Mouse (Mus musculus): ENCODE data around the gene Ddx47. TPM values are rescaled to one million over a fixed set of nuclear protein-coding genes. Genes with fewer than 3 reads are reported as not detected.
A peak's percentile ranks its signal among the peaks of the same experiment; 100 is the strongest.

The Ddx47 gene
- polyA plus RNA-seq, 1 experiment from 2014 or later, result 62.9 TPM

DNA sequence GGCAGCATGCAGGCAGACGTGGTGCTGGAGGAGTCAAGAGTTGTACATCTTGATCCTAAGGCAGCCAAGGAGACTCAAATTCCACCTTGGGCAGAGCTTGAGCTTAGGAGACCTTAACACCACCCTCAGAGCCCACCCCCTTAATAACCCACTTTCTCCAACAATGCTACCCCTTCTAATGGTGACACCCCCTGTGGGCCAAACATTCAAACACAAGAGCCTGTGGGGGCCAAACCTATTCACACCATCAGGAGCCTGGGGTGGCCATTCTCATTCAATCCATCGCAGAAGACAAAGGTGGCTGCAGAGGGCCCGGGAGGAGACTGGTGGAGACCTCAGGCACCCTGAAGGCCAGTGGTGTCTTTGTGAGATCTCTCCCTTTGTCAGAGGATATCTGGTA lies 30.5 kb downstream of the Ddx47 start:
- 77% methylated on average over 3 of the region's 3 CpGs for WGBS
- no peak for ATAC-seq (ENCODE audit: extremely low read depth, insufficient number of reproducible peaks, low FRiP score, low TSS enrichment)
- Histone ChIP-seq H3K36me3 (no peaks in the 10 kb centered on the region), H3K27ac (replicated peaks) (no peak overlapping the region), H3K4me2 (no peak overlapping the region), H3K27me3 (replicated peaks) (peaks cover 23% of the 10 kb centered on the region), H3K9ac (no peak overlapping the region), H3K9me3 (0 out of 2 replicates have a peak, but pooled peaks cover 5% of the 10 kb centered on the region), H3K4me3 (no peak overlapping the region), H3K4me1 (peaks cover 14% of the 10 kb centered on the region)

DNA sequence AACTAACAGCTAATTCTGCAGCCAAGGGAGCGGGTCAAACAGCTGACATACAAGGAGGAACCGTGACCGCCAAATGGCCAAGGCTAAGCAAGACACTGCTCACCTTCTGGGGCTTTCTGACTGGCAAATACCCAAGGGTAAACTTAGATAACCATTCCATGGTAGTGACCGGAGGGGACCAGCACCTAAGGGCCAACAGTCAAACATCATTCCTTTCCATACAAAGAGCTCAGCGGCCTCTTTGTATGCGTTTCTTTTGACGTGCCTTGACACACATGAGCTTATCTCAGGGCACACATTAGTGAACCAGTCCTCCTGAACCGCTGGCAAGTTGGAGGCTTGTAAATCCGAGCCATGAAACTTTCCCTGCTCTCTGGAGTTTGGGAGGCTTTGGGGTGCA lies 35.9 kb downstream of the Ddx47 start:
- Histone ChIP-seq H3K9ac (no peak overlapping the region), H3K36me3 (no peaks in the 10 kb centered on the region), H3K4me2 (no peak overlapping the region), H3K4me3 (no peak overlapping the region), H3K4me1 (peaks cover 5% of the 10 kb centered on the region; the same call in 1 of the 2 replicates), H3K27me3 (replicated peaks) (0 out of 2 replicates have a peak, but pooled peaks cover 3% of the 10 kb centered on the region), H3K27ac (replicated peaks) (no peak overlapping the region), H3K9me3 (no peaks in the 10 kb centered on the region)
- no peak for ATAC-seq (ENCODE audit: extremely low read depth, insufficient number of reproducible peaks, low FRiP score, low TSS enrichment)
- WGBS, result 65% methylated on average over 9 of the region's 9 CpGs

DNA sequence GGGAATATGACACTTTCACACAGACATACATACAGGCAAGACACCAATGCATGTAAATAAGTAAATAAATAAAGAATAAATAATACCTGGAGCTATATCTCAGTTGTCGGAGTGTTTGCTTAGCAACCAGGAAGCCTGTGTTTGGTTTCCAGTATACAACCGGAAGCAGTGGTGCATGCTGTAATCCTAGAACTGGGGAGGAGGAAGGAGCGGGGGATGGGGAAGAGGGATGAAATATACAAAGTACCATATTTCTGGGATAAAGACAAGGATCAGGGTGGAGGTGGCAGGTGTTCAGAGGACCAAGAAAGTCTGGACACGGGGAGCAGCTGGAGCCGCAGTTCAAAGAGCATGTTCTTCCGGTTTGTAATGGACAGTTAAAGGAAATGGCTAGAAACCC lies 37.1 kb downstream of the Ddx47 start:
- WGBS, result 77% methylated on average over 6 of the region's 6 CpGs
- no peak for ATAC-seq (ENCODE audit: extremely low read depth, insufficient number of reproducible peaks, low FRiP score, low TSS enrichment)

DNA sequence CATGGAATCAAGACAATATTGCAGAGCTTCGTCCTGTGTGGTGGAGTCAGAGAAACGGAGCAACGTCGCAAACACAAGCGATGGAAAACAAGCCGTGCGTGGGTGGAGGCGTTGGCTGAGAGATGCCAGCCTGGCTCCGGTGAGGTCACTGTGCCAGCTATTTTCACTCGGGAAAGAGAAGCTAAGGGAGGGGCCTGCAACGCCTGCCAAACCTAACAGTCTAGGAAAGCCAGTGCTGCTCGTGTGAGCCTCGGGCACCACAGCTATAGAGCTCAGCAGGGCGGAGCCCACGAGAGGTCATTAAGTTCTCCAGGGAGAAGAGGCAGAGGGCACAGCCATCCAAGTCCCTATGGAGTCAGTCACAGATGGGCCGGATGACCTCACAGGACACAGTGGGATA lies 37.5 kb downstream of the Ddx47 start:
- 65% methylated on average over 16 of the region's 16 CpGs for WGBS
- ATAC-seq (ENCODE audit: extremely low read depth, insufficient number of reproducible peaks, low FRiP score, low TSS enrichment), result peak; percentile 34; the same call in 1 of the 2 replicates
- Histone ChIP-seq H3K36me3 (no peaks in the 10 kb centered on the region), H3K27me3 (replicated peaks) (0 out of 2 replicates have a peak, but pooled peaks cover 3% of the 10 kb centered on the region), H3K4me1 (peaks cover 5% of the 10 kb centered on the region; the same call in 1 of the 2 replicates), H3K27ac (replicated peaks) (no peak overlapping the region), H3K9ac (no peak overlapping the region), H3K9me3 (no peaks in the 10 kb centered on the region), H3K4me3 (no peak overlapping the region), H3K4me2 (no peak overlapping the region)

More for the DNA sequence above, 37.1 kb downstream of the Ddx47 start:
- Histone ChIP-seq H3K4me3 (no peak overlapping the region), H3K4me1 (peaks cover 5% of the 10 kb centered on the region; the same call in 1 of the 2 replicates), H3K9me3 (no peaks in the 10 kb centered on the region), H3K27me3 (replicated peaks) (0 out of 2 replicates have a peak, but pooled peaks cover 3% of the 10 kb centered on the region), H3K9ac (no peak overlapping the region), H3K4me2 (no peak overlapping the region), H3K36me3 (no peaks in the 10 kb centered on the region), H3K27ac (replicated peaks) (no peak overlapping the region)

DNA sequence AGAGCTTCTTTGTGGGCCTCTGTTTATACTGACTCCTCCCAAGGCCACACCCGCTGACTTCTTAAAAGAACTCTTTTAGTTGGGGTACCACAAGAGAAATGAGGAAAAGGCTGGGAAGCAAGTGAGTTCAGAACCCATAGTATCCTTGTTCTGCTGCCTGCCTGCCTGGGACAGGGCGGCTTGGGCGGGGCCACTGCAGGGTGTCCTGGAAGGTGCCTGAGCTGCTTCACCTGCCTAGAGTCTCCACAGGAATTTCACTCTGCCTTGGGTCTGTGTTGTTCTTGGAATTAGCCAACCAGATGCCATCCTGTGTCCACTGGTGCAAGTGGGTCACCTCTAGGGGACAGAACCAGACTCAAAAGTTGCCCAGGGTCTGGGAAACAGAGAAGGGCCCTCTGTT lies 42.4 kb downstream of the Ddx47 start:
- no peak overlapping the region for H3K4me3 ChIP-seq
- H3K9me3 ChIP-seq, result no peaks in the 10 kb centered on the region
- H3K27me3 ChIP-seq (replicated peaks), result no peaks in the 10 kb centered on the region; the same call in 1 of the 2 replicates
- peaks cover 5% of the 10 kb centered on the region; the same call in 1 of the 2 replicates for H3K4me1 ChIP-seq
- no peak overlapping the region for H3K9ac ChIP-seq
- 72% methylated on average over 3 of the region's 3 CpGs for WGBS
- H3K36me3 ChIP-seq, result no peaks in the 10 kb centered on the region
- no peak for ATAC-seq (ENCODE audit: extremely low read depth, insufficient number of reproducible peaks, low FRiP score, low TSS enrichment)
- no peak overlapping the region for H3K4me2 ChIP-seq
- no peak overlapping the region for H3K27ac ChIP-seq (replicated peaks)

DNA sequence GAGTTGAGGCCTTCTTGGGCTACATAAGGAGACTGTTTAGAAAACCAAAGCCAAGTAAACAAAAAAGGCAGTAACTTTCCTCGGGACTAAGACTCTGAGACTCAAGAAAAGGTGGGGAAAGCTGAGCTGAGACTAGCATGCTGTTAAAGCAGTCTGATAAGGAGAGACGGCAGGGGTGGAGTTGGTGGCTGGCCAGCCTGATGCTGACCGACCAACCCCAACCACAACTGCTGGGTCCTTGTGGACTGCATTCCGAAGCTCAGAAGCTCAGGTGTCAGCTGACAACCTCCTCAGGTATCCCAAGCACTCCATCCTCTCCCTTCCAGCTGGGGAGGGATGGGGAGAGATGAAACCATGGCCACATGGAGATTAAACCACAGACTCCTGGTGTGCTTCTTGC lies 44.5 kb downstream of the Ddx47 start:
- H3K36me3 ChIP-seq, result no peaks in the 10 kb centered on the region

DNA sequence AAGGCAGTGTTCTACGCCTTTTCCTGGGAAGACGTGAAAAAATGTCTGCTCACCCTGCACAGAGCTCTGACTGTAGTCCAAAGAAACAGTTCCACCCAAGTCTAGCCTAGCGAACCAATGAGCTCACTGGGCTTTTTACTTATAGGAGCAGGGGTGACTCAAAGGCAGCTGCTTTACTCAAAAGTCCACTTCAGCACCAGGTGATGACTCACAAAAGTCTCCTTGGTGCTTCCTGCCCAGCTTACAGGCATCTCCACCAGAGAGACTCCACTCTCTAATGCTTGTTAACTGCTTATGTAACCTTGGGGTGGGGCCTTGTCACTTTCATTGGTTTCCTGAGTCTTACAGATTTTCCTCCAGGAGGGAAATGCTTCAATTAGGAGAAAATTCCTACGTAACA lies 49.3 kb downstream of the Ddx47 start:
- WGBS, result 83% methylated on average over 4 of the region's 4 CpGs
- no peaks in the 10 kb centered on the region for H3K9me3 ChIP-seq
- no peak overlapping the region for H3K9ac ChIP-seq
- no peak overlapping the region for H3K4me3 ChIP-seq
- peaks cover 4% of the 10 kb centered on the region; the same call in 1 of the 2 replicates for H3K27me3 ChIP-seq (replicated peaks)
- no peak overlapping the region for H3K4me2 ChIP-seq
- peaks cover 7% of the 10 kb centered on the region for H3K4me1 ChIP-seq
- H3K36me3 ChIP-seq, result no peaks in the 10 kb centered on the region
- H3K27ac ChIP-seq (replicated peaks), result no peak overlapping the region
- ATAC-seq (ENCODE audit: extremely low read depth, insufficient number of reproducible peaks, low FRiP score, low TSS enrichment), result no peak

More for the DNA sequence above, 44.5 kb downstream of the Ddx47 start:
- H3K9me3 ChIP-seq, result no peaks in the 10 kb centered on the region
- H3K4me2 ChIP-seq, result no peak overlapping the region
- H3K4me3 ChIP-seq, result no peak overlapping the region
- no peak for ATAC-seq (ENCODE audit: extremely low read depth, insufficient number of reproducible peaks, low FRiP score, low TSS enrichment)
- no peak overlapping the region for H3K9ac ChIP-seq
- no peaks in the 10 kb centered on the region for H3K4me1 ChIP-seq
- 27% methylated on average over 4 of the region's 4 CpGs for WGBS
- H3K27ac ChIP-seq (replicated peaks), result no peak overlapping the region
- no peaks in the 10 kb centered on the region; the same call in 1 of the 2 replicates for H3K27me3 ChIP-seq (replicated peaks)

DNA sequence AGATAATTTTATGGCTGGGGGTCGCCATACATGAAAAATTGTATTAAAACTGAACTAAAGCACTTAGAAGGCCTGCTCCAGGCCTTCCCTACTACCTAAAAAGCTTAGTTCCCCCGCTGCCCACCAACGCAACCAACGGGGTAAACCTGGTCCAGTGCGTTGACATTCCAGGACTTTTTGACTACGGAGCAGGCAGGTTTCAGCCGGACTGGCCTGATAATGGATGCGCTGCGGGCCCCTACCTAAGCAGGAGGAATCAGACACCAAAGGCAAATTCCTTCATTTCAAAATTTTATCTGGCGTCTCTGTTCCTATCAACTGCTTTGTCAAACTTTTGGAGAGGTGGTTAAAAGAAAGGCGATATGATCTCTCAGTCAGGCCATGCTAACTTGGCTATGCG lies 53.2 kb downstream of the Ddx47 start:
- peak overlapping the region; percentile 63; the same call in 1 of the 2 replicates for H3K4me3 ChIP-seq
- ATAC-seq (ENCODE audit: extremely low read depth, insufficient number of reproducible peaks, low FRiP score, low TSS enrichment), result no peak
- H3K9me3 ChIP-seq, result no peaks in the 10 kb centered on the region
- no peak overlapping the region for H3K9ac ChIP-seq
- H3K27ac ChIP-seq (replicated peaks), result 0 out of 2 replicates have a peak overlapping the region, but pooled peaks have one; percentile 58
- peaks cover 25% of the 10 kb centered on the region for H3K4me1 ChIP-seq
- H3K36me3 ChIP-seq, result no peaks in the 10 kb centered on the region
- WGBS, result 71% methylated on average over 12 of the region's 12 CpGs
- H3K27me3 ChIP-seq (replicated peaks), result peaks cover 13% of the 10 kb centered on the region; the same call in 1 of the 2 replicates
- peak overlapping the region; percentile 87; the same call in 1 of the 2 replicates for H3K4me2 ChIP-seq

DNA sequence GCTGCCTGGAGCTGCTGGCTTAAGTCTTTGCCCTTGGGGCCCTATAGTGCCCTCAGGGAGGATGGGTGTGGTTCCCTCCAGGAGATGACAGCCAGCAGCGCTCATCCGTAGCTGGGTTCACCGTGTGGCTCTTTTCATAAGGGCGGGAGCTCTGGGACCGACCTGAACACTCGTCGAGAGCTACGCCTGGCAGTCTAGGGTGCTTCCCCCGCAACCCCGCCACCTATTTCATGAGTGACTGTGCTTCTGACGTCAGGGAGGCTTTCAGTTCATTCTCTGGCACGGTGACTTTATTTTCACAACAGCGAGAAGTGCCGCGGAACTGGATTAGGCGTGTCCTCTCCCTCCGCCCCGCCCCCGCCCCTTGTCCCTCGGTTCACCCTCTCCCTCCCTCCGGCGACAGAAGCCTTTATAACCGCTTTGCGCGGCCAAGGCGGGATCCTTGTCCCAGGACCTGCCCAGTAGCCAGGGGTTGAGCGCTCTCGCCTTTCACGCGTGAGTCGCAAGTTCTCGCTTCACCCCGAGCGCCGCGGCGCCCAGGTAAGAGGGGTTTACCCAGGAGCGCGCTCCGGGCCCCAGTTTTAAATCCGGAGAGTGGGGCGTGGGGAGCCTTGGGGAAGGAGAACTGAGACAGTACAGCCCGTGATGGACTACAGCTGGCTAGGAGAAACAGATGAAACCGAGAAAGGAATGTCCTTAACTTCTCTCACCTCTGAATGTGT lies 54.0 kb downstream of the Ddx47 start, which contains the start of gene Gprc5a:
TSS of gene Gprc5a (plus strand) at position 416 of the 722 bp plus-strand sequence.
- Histone ChIP-seq H3K36me3 (no peaks in the 10 kb centered on the region), H3K9me3 (no peaks in the 10 kb centered on the region), H3K27ac (replicated peaks) (peak within 1 kb of the TSS; percentile 58), H3K4me2 (peak within 1 kb of the TSS; percentile 87), H3K27me3 (replicated peaks) (peaks cover 13% of the 10 kb centered on the region; the same call in 1 of the 2 replicates), H3K4me3 (peak within 1 kb of the TSS; percentile 63), H3K9ac (peak within 1 kb of the TSS; percentile 83), H3K4me1 (peaks cover 25% of the 10 kb centered on the region)
- WGBS, result under 1% methylated on average over 44 of the region's 44 CpGs
- peak; percentile 34; the same call in 1 of the 2 replicates for ATAC-seq (ENCODE audit: extremely low read depth, insufficient number of reproducible peaks, low FRiP score, low TSS enrichment)

DNA sequence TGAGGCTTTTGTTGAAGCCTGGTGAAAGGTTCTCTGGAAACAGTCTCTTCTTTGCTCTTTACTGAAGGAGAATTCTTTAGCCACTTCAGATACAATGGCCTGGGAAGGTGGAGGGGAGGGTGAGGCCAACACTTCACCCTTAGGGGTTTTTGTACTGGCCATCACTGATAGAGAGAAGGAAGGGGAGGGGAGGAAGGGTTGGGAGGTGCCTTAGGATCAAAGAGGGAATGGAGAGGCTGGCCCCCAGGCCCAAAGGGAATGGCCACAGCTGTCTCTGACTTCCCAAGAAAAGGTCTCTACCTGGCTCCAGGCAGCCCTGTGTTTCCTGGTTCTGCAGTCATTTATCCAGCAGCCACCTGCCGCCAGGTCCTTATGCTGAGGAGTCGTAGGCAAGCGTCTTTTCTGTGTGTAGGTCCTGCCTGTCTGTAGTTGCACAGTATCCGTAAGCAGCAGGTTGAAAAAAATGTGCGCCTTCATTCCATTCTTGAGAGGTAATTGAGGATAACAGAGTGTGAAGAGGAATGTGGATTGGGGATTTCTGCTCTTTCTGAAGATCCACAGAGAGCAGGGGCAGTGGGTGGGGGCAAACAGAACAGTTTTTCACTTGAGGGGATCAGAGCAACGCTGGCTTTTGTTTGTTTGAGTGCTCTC lies 55.5 kb downstream of the Ddx47 start:
- peak overlapping the region; percentile 87 for H3K4me2 ChIP-seq
- H3K36me3 ChIP-seq, result no peaks in the 10 kb centered on the region
- 35% methylated on average over 6 of the region's 6 CpGs for WGBS
- no peak for ATAC-seq (ENCODE audit: extremely low read depth, insufficient number of reproducible peaks, low FRiP score, low TSS enrichment)
- H3K4me1 ChIP-seq, result peaks cover 25% of the 10 kb centered on the region
- 0 out of 2 replicates have a peak overlapping the region, but pooled peaks have one; percentile 1 for H3K4me3 ChIP-seq
- peak overlapping the region; percentile 34; the same call in 1 of the 2 replicates for H3K27ac ChIP-seq (replicated peaks)
- no peaks in the 10 kb centered on the region for H3K9me3 ChIP-seq
- peaks cover 13% of the 10 kb centered on the region; the same call in 1 of the 2 replicates for H3K27me3 ChIP-seq (replicated peaks)
- H3K9ac ChIP-seq, result 0 out of 2 replicates have a peak overlapping the region, but pooled peaks have one; percentile 20

DNA sequence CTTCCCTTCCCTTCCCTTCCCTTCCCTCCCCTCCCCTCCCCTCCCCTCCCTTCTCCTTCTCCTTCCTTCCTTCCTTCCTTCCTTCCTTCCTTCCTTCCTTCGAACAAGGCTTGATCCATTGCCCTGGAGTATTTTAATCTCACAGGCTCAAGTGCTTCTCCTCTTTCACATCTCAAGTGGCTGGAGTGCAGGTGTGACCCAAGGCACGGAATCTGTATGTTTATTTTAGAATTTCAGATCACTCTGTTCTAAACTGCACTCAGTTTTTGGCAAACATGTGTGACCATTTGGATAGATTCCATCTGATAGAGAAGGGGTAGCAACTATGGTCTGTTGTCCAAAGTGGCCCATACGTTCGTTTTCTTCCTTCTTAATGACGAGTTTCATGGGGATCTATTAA lies 56.8 kb downstream of the Ddx47 start:
- Histone ChIP-seq H3K36me3 (no peaks in the 10 kb centered on the region), H3K4me1 (peaks cover 25% of the 10 kb centered on the region), H3K27ac (replicated peaks) (no peak overlapping the region), H3K9me3 (no peaks in the 10 kb centered on the region), H3K4me3 (no peak overlapping the region), H3K4me2 (no peak overlapping the region), H3K9ac (no peak overlapping the region), H3K27me3 (replicated peaks) (peaks cover 13% of the 10 kb centered on the region; the same call in 1 of the 2 replicates)
- ATAC-seq (ENCODE audit: extremely low read depth, insufficient number of reproducible peaks, low FRiP score, low TSS enrichment), result no peak
- WGBS, result 71% methylated on average over 5 of the region's 5 CpGs

Data from heart, embryonic 13.5 days (tissue).